Mouse (Mus musculus): ENCODE results near the gene 2810006K23Rik. TPM values are rescaled to one million over a fixed set of nuclear protein-coding genes. Genes with fewer than 3 reads are reported as not detected.

Gene 2810006K23Rik
- total and polyA plus RNA-seq, 3 experiments = 7.6 to 13.3 TPM; not detected in 1

DNA sequence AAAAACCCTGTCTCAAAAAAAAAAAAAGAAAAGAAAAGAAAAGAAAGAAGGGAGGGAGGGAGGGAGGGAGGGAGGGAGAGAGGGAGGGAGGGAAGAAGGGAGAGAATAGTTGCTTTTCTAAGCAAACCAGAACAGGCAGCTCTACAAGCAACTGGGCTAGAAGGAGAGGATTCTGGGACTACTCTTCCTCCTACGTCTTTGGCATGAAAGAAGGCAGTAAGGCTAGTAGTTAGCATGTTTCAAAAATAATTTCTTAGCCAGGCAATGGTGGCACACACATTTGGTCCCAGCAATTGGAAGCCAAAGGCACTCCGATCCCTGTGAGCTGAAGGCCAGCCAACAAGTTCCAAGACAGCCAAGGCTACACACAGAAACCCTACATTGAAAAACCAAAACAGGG is 37.9 kb downstream of the 2810006K23Rik start:
- Histone ChIP-seq H3K79me2 (ENCODE audit: control insufficient read depth, insufficient read depth, low read length, poor library complexity) (no peaks in the 10 kb centered on the region), H3K9me3 (replicated peaks; ENCODE audit: insufficient read depth, low read length) (no peaks in the 10 kb centered on the region), H3K27me3 (ENCODE audit: control insufficient read depth in 1 of 2, insufficient read depth in 2 of 2, low read length in 2 of 2) (no peaks in the 10 kb centered on the region), H3K4me3 (ENCODE audit: control insufficient read depth in 1 of 2, insufficient read depth in 1 of 2, low read depth in 2 of 2, low read length in 2 of 2) (no peak overlapping the region), H3K4me1 (ENCODE audit: control insufficient read depth in 1 of 2, insufficient read depth in 2 of 2, low read length in 2 of 2) (peaks cover 0 to 3% of the 10 kb centered on the region in 2 experiments; a peak in 1 of 4 replicates), H3K36me3 (ENCODE audit: control insufficient read depth in 1 of 2, insufficient read depth in 2 of 2, low read length in 2 of 2) (peaks cover 3 to 4% of the 10 kb centered on the region in 2 experiments), H3K9ac (ENCODE audit: control insufficient read depth, low read depth, low read length, poor library complexity, severe bottlenecking) (no peak overlapping the region), H3K27ac (ENCODE audit: control insufficient read depth, low read depth, low read length) (no peak overlapping the region)
- DNase-seq (ENCODE audit: low read depth, low spot score) = no peak
- TF ChIP-seq UBTF (IDR thresholded peaks at IDR 0.05; ENCODE audit: borderline replicate concordance, insufficient read depth, low read depth, low read length) = no peak
- no peak for TF ChIP-seq POLR2A (IDR thresholded peaks at IDR 0.05; ENCODE audit: control insufficient read depth in 1 of 2, insufficient read depth in 1 of 2, low read depth in 1 of 2, low read length in 2 of 2, poor library complexity in 1 of 2)
- TF ChIP-seq USF2 (IDR thresholded peaks at IDR 0.05; ENCODE audit: borderline replicate concordance in 1 of 2, insufficient read depth in 1 of 2, low read depth in 1 of 2, low read length in 2 of 2) = no peak
- TF ChIP-seq NELFE (IDR thresholded peaks at IDR 0.05; ENCODE audit: low read depth, low read length) = no peak
- no peak for TF ChIP-seq NRF1 (IDR thresholded peaks at IDR 0.05; ENCODE audit: insufficient read depth, low read depth, low read length, poor library complexity, severe bottlenecking)
- no peak for TF ChIP-seq CHD2 (IDR thresholded peaks at IDR 0.05; ENCODE audit: low read length)
- no peak for TF ChIP-seq RCOR1 (IDR thresholded peaks at IDR 0.05; ENCODE audit: low read depth, low read length)
- no peak for TF ChIP-seq GATA1 (IDR thresholded peaks at IDR 0.05; ENCODE audit: low read depth, low read length)
- TF ChIP-seq ETS1 (IDR thresholded peaks at IDR 0.05; ENCODE audit: low read depth, low read length) = no peak
- TF ChIP-seq HCFC1 (IDR thresholded peaks at IDR 0.05; ENCODE audit: low read depth, low read length) = no peak
- no peak for TF ChIP-seq GABPA (IDR thresholded peaks at IDR 0.05; ENCODE audit: low read depth, low read length)
- no peak for TF ChIP-seq ZKSCAN1 (IDR thresholded peaks at IDR 0.05; ENCODE audit: low read depth, low read length)
- TF ChIP-seq CHD1 (IDR thresholded peaks at IDR 0.05; ENCODE audit: low read depth, low read length) = no peak
- TF ChIP-seq POLR2AphosphoS5 (IDR thresholded peaks at IDR 0.05; ENCODE audit: borderline replicate concordance, low read depth, low read length) = no peak
- TF ChIP-seq POLR2AphosphoS2 (IDR thresholded peaks at IDR 0.05; ENCODE audit: low read length) = no peak
- no peak for TF ChIP-seq TCF12 (IDR thresholded peaks at IDR 0.05; ENCODE audit: low read depth, low read length)

- peak; percentile 24 for DNase-seq (ENCODE audit: low read depth, low spot score)
- Histone ChIP-seq H3K4me1 (ENCODE audit: control insufficient read depth in 1 of 2, insufficient read depth in 2 of 2, low read length in 2 of 2) (peaks cover 0 to 3% of the 10 kb centered on the region in 2 experiments; a peak in 1 of 4 replicates), H3K9ac (ENCODE audit: control insufficient read depth, low read depth, low read length, poor library complexity, severe bottlenecking) (no peak overlapping the region), H3K27ac (ENCODE audit: control insufficient read depth, low read depth, low read length) (no peak overlapping the region), H3K79me2 (ENCODE audit: control insufficient read depth, insufficient read depth, low read length, poor library complexity) (no peaks in the 10 kb centered on the region), H3K9me3 (replicated peaks; ENCODE audit: insufficient read depth, low read length) (no peaks in the 10 kb centered on the region), H3K4me3 (ENCODE audit: control insufficient read depth in 1 of 2, insufficient read depth in 1 of 2, low read depth in 2 of 2, low read length in 2 of 2) (no peak overlapping the region), H3K36me3 (ENCODE audit: control insufficient read depth in 1 of 2, insufficient read depth in 2 of 2, low read length in 2 of 2) (peaks cover 4 to 6% of the 10 kb centered on the region in 2 experiments), H3K27me3 (ENCODE audit: control insufficient read depth in 1 of 2, insufficient read depth in 2 of 2, low read length in 2 of 2) (no peaks in the 10 kb centered on the region)
- TF ChIP-seq MYB (IDR thresholded peaks at IDR 0.05; ENCODE audit: low read depth, low read length) (no peak), MAZ (IDR thresholded peaks at IDR 0.05; ENCODE audit: low read depth, low read length) (no peak), UBTF (IDR thresholded peaks at IDR 0.05; ENCODE audit: borderline replicate concordance, insufficient read depth, low read depth, low read length) (no peak), GABPA (IDR thresholded peaks at IDR 0.05; ENCODE audit: low read depth, low read length) (no peak), RAD21 (IDR thresholded peaks at IDR 0.05; ENCODE audit: low read depth, low read length) (no peak), SIN3A (IDR thresholded peaks at IDR 0.05; ENCODE audit: low read length) (no peak), NRF1 (IDR thresholded peaks at IDR 0.05; ENCODE audit: insufficient read depth, low read depth, low read length, poor library complexity, severe bottlenecking) (no peak), E2F4 (IDR thresholded peaks at IDR 0.05; ENCODE audit: borderline replicate concordance, low read depth, low read length) (no peak), MEF2A (IDR thresholded peaks at IDR 0.05; ENCODE audit: extremely low read depth, insufficient replicate concordance, low read depth, low read length, poor library complexity, severe bottlenecking) (no peak), MAX (IDR thresholded peaks at IDR 0.05; ENCODE audit: low read length) (no peak), POLR2AphosphoS5 (IDR thresholded peaks at IDR 0.05; ENCODE audit: borderline replicate concordance, low read depth, low read length) (no peak), JUND (IDR thresholded peaks at IDR 0.05; ENCODE audit: low read depth, low read length) (no peak), POLR2AphosphoS2 (IDR thresholded peaks at IDR 0.05; ENCODE audit: low read length) (no peak), MXI1 (IDR thresholded peaks at IDR 0.05; ENCODE audit: low read depth, low read length) (no peak)
Measured at GRCm38 (mm10) chr5:124366721-124367120, 38.8 kb downstream of the 2810006K23Rik start.

All from MEL (cell line).